Mouse (Mus musculus): ENCODE results near the gene Il15.

Gene Il15

GRCm38 (mm10) chr8:82402686-82403330, at the start of gene Il15:
Il15 (minus strand) TSS chr8:82403222.
- peak in 1 of 2 experiments; percentile 5 for DNase-seq (ENCODE audit: low spot score in 2 of 2)

DNA sequence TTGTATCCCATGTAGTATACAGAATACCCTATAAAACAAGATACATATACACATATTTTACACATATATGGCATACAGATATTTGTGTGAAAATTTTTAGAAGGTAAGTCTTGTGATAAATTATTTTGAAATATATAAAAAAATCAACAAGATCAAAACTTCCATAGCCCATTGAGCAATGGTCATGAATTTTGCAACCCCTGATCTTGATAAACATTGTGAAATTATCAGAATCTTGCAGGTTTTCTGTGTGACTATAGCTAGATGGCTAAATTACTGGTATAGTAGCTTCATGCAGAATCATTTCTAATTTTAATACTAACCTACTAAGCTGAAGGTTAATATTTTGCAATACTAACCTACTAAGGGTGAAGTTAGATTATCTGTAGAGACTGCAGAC, 41.9 kb upstream of the Il15 start:
- DNase-seq (ENCODE audit: low spot score in 2 of 2): no peak

DNA sequence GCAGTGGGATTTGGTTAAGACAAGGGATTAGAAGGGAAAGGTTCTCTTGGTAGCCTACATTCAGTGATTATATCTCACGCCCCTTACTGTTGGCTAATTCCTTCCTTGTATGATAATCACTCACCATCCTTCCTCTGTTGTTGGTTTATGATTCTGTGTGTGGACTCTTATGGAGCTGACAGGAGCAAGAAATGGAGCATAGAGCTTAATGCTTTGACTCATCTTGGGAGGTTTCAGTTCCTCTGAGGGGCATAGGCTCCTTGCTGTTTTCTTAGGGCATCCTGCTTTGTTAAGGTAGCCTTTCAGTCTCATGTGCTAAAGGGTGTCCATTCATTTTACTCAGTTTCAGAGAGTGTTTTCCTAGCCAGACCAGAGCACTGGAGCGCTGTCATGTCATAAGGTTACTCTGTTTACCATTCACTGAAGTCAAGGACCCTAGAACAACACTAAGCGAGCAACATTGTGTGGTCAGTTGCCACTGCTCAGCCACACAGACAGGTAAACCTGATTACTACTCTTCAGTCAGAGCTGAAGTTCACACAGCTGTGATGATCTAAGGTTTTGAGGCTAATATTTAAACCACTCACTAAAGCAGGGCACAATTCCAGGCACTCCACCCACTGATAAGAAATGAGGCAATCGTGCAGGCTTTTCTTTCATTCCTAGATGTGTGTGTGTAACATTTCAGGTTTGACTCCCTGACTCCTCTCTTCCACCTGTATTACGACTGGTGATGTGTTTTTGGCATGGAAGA, 13.7 kb upstream of the Il15 start:
- no peak for DNase-seq (ENCODE audit: low spot score in 2 of 2)

- DNase-seq (ENCODE audit: low spot score in 2 of 2): no peak
Measured at GRCm38 (mm10) chr8:82415485-82415884, 12.5 kb upstream of the Il15 start.

GRCm38 (mm10) chr8:82410135-82410534, 7.1 kb upstream of the Il15 start:
- no peak for DNase-seq (ENCODE audit: low spot score in 2 of 2)

DNA sequence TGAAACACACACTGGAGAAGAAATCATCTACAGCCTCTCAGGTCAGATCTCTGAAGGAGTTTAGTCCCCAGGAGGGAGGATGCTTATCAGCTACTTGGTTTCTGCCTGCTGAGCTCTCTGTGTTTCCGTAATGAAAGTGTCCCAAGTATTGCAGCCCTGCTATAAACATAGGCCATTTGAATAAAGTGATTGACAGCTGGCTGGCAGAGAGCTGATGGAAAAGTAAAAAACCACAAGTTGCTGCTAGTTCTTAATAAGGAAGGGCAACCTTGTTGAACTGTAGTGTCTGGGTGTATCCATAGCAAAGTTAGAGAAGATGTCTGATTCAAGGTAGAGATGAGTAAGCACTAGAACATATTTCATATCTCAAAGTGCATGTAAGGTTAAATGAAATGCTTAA, 4.0 kb upstream of the Il15 start:
- no peak for DNase-seq (ENCODE audit: low spot score in 2 of 2)

GRCm38 (mm10) chr8:82404068-82404467, 1.0 kb upstream of the Il15 start:
- no peak for DNase-seq (ENCODE audit: low spot score in 2 of 2)

GRCm38 (mm10) chr8:82402261-82402685, 749 bp downstream of the Il15 start:
- no peak for DNase-seq (ENCODE audit: low spot score in 2 of 2)

DNA sequence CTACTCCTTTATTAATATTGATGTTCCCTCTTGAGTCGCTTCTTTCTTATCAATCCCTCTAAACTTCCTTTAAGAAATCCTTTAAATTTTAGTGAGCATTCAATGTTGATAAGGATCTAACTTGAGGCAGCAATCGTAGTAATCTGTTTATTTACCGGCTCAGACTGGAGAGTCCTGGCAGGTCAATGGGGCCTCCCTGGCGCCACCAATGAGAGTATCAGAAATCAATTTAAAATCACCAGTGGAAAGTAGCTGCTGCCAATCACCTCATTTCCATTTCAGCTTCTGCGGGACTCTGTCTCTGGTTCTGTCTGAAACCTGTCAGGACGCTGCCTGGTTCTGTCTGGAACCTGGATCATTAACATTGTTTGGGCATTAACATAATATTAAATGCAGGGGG, 1.5 kb downstream of the Il15 start:
- DNase-seq (ENCODE audit: low spot score in 2 of 2): no peak

- DNase-seq (ENCODE audit: low spot score in 2 of 2): no peak
Measured at GRCm38 (mm10) chr8:82401059-82401458, 2.0 kb downstream of the Il15 start.

DNA sequence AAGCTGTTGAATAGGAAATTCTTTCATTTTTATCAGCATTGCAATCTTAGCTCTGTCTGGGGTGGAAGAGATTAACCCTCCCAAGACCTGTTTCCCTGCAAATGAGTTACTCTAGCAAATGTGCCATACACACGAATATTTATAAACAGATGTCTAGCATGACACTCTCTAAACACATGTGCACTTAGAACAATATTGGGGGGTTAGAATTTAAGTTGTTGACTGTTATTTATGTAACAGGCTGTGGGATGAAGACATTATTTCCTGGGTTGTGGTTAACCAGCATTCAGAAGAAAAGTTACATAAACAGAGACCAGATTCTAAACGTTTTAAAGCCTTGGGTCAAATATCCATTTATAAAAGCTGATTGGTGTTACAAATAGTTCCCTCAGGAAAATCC, 2.6 kb downstream of the Il15 start:
- no peak for DNase-seq (ENCODE audit: low spot score in 2 of 2)

DNA sequence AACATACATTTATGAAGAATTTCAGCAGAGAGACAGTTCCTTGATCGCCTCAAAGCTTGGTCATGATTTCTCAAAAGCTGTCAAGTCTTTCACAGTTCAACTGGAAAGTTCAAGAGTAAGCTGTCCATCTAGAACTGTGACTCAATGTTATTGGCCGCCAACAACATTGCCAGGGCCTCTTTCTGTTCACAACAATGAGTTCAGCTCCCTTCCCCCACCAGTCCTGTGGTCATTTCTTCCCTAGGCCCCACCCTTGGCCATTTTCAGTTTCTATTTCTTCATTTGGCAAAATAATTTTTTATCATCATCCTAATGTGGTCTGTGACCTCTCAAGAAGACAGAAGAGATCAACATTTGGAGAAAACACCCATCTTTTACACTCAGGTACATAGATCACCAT, 4.5 kb downstream of the Il15 start:
- DNase-seq (ENCODE audit: low spot score in 2 of 2): no peak

DNA sequence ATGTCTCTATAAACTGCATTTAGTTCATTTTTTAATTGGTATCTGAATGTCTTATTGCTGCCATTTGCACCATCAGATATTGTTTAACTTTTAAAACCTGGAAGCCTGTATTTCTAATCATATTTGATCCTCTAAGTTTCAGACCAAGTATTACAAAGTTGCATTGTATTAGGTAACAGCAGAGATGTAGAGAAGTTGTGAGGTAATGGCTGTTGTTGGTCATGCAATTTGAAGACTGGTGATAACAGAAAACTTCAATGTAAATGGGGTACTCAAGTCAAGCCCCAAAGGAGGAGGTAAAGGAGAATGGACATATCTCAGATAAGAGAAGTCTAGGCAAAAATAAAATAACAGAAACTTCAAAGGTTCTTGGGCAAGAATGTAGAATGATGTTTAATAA, 11.8 kb downstream of the Il15 start:
- DNase-seq (ENCODE audit: low spot score in 2 of 2): no peak

- DNase-seq (ENCODE audit: low spot score in 2 of 2): no peak
Measured at GRCm38 (mm10) chr8:82388356-82388902, 14.6 kb downstream of the Il15 start.

DNA sequence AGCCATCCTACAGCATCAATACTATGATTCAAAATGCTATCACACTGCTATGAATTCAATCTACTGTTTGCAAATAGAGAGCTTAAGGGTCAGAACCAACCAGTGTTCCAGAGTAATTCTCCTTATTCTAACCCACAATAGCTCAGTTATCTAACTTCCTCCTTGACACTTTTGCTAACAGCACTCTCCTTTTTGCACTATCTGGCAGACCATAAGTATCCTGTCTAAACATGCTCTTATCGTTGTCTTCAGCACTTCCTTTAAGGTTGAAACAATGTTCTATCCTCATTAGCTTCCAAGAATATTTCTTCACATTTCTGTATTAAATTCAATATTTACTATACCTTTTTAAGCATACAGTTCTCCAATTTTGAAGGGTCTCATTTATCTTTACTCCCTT, 15.4 kb downstream of the Il15 start:
- DNase-seq (ENCODE audit: low spot score in 2 of 2): no peak

DNA sequence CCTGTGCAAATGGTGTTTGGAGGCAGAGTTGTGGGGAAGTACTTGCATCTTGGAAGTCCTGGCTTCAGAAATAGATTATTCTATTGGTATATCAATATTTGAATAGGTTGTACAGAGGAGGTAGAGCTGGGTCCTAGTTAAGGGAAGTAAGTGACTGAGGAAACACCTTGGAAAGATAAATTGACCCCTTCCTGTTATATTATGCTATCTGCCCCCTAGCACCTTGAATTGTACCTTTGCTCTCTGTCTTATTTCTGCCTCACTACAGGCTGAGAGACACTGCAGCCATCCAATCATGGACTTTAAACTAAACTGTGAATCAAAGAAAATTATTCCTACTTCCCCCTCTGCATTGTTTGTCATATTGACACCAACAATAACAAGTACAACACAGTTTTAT, 17.2 kb downstream of the Il15 start:
- no peak for DNase-seq (ENCODE audit: low spot score in 2 of 2)

- no peak for DNase-seq (ENCODE audit: low spot score in 2 of 2)
Measured at GRCm38 (mm10) chr8:82384458-82385234, 18.4 kb downstream of the Il15 start.

GRCm38 (mm10) chr8:82383346-82383745, 19.7 kb downstream of the Il15 start:
- DNase-seq (ENCODE audit: low spot score in 2 of 2): no peak

GRCm38 (mm10) chr8:82382316-82382715, 20.7 kb downstream of the Il15 start:
- DNase-seq (ENCODE audit: low spot score in 2 of 2): no peak

GRCm38 (mm10) chr8:82374470-82374869, 28.6 kb downstream of the Il15 start:
- DNase-seq (ENCODE audit: low spot score in 2 of 2): no peak

- DNase-seq (ENCODE audit: low spot score in 2 of 2): no peak
Measured at GRCm38 (mm10) chr8:82372846-82373245, 30.2 kb downstream of the Il15 start.

GRCm38 (mm10) chr8:82370657-82371056, 32.4 kb downstream of the Il15 start:
- no peak for DNase-seq (ENCODE audit: low spot score in 2 of 2)
